Mouse (Mus musculus): ENCODE data around the gene Gm13023. TPM values are rescaled to one million over a fixed set of nuclear protein-coding genes. Genes with fewer than 3 reads are reported as not detected.
"Not testable (repeated sequence)": the region's sequence is repeated elsewhere in the genome, so short reads cannot be mapped to it uniquely, and the experiment has no call there.

Gm13023 gene
- polyA plus RNA-seq (2012; fragmentation: generic; extraction: Trizol), result not detected
- long read RNA-seq, experiment 1, result 0 reads
- long read RNA-seq, experiment 2, result 0 reads

DNA sequence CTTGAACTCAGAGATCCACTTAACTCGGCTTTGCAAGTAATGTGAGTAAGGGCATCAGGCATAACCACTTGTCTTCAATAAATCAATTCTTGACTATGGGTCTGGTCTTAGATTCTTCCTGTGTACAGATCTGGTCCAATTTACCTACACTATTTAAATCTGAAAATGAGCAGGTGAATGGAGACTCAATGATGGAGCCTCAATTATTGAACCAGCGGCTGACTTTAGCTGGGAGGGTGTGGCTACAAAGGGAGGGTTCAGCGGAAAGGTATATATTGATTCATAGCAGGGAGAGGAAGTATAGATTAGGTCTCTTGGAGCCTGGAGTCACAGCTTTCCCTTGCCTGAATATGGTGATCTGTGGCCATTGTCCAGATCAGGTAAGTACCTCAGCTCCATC is at the start of gene Gm13023:
TSS of gene Gm13023 (plus strand) at position 301 of the 400 bp plus-strand sequence.
- H3K27me3 ChIP-seq (ENCODE audit: control insufficient read depth, insufficient read depth, insufficient read length); H3K4me3 ChIP-seq (ENCODE audit: insufficient read depth, poor library complexity, severe bottlenecking); H3K79me2 ChIP-seq (ENCODE audit: control insufficient read depth, insufficient read depth); H3K79me3 ChIP-seq (ENCODE audit: low read depth); H3ac ChIP-seq (ENCODE audit: control insufficient read depth, insufficient read length, low read depth); H3K36me3 ChIP-seq (ENCODE audit: control insufficient read depth, insufficient read depth): not testable (repeated sequence)

DNA sequence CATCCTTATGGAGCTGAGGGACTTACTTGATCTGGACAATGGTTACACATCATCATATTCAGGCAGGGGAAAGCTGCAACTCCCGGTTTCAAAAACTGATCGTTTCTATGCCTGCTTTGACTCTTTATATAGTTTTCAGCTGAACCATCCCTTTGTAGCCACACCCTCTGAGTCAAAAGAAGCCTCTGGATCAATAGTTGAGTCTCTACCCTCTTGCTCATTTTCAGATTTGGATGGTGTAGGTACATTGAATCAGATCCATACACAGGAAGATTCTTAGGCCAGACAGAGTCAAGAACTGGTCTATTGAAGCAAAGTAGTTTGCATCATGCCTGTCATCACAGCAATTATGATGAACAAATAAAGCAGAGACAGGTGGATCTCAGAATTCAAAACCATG is 26.8 kb downstream of the Gm13023 start, which contains the start of gene Gm13084:
TSS of gene Gm13084 (minus strand) at position 101 of the 400 bp plus-strand sequence.
- no peaks in the 10 kb centered on the region for H3K27me3 ChIP-seq (ENCODE audit: control insufficient read depth, insufficient read depth, insufficient read length)
- no peaks in the 10 kb centered on the region for H3K79me2 ChIP-seq (ENCODE audit: control insufficient read depth, insufficient read depth)
- no peak within 1 kb of the TSS for H3K4me3 ChIP-seq (ENCODE audit: insufficient read depth, poor library complexity, severe bottlenecking)
- no peaks in the 10 kb centered on the region for H3K36me3 ChIP-seq (ENCODE audit: control insufficient read depth, insufficient read depth)
- TF ChIP-seq MYOG (IDR thresholded peaks at IDR 0.05; ENCODE audit: control insufficient read depth, extremely low read depth, insufficient read length) (no peak), MAX (IDR thresholded peaks at IDR 0.05) (no peak), USF1 (IDR thresholded peaks at IDR 0.05; ENCODE audit: low read depth) (no peak), FOSL1 (IDR thresholded peaks at IDR 0.05; ENCODE audit: insufficient read depth, low read length, poor library complexity, severe bottlenecking) (no peak), CEBPB (IDR thresholded peaks at IDR 0.05; ENCODE audit: low read depth) (no peak), MYOD1 (IDR thresholded peaks at IDR 0.05; ENCODE audit: control insufficient read depth, insufficient read length, low read depth) (no peak), CTCF (IDR thresholded peaks at IDR 0.05; ENCODE audit: control insufficient read depth, insufficient read depth, insufficient read length) (no peak)
- no peak within 1 kb of the TSS for H3ac ChIP-seq (ENCODE audit: control insufficient read depth, insufficient read length, low read depth)
- H3K79me3 ChIP-seq (ENCODE audit: low read depth), result no peaks in the 10 kb centered on the region

Other genes with a start within 250 kb of the Gm13023 start
- 0.07 TPM for gene BC080695, start 237.7 kb upstream of the Gm13023 start, polyA plus RNA-seq (2012; fragmentation: generic; extraction: Trizol)
- not detected for gene Gm13057, start 237.6 kb upstream of the Gm13023 start, polyA plus RNA-seq (2012; fragmentation: generic; extraction: Trizol)
- 0.07 TPM for gene Gm13083, start 174.3 kb upstream of the Gm13023 start, polyA plus RNA-seq (2012; fragmentation: generic; extraction: Trizol)
- not detected for gene Gm13088, start 132.1 kb upstream of the Gm13023 start, polyA plus RNA-seq (2012; fragmentation: generic; extraction: Trizol)
- not detected for gene Gm13089, start 86.6 kb upstream of the Gm13023 start, polyA plus RNA-seq (2012; fragmentation: generic; extraction: Trizol)
- gene Gm13078, start 69.9 kb upstream of the Gm13023 start, polyA plus RNA-seq (2012; fragmentation: generic; extraction: Trizol), result 0.09 TPM
- gene Gm13084, start 26.7 kb downstream of the Gm13023 start, polyA plus RNA-seq (2012; fragmentation: generic; extraction: Trizol), result not detected
- gene Gm13103, start 57.1 kb downstream of the Gm13023 start, polyA plus RNA-seq (2012; fragmentation: generic; extraction: Trizol), result not detected
- gene Pramef6, start 111.0 kb downstream of the Gm13023 start, polyA plus RNA-seq (2012; fragmentation: generic; extraction: Trizol), result 0.07 TPM
- gene Pramef25, start 161.7 kb downstream of the Gm13023 start, polyA plus RNA-seq (2012; fragmentation: generic; extraction: Trizol), result 0.04 TPM
- gene Gm13101, start 177.6 kb downstream of the Gm13023 start, polyA plus RNA-seq (2012; fragmentation: generic; extraction: Trizol), result not detected
- not detected for gene Pramef17, start 205.0 kb downstream of the Gm13023 start, polyA plus RNA-seq (2012; fragmentation: generic; extraction: Trizol)

Data from C2C12 (cell line).